Mouse (Mus musculus): ENCODE measurements around the gene Olfr12.

The Olfr12 gene

GRCm38 (mm10) chr1:92614516-92614915 is 3.1 kb upstream of the Olfr12 start:
- H3K4me1 ChIP-seq (replicated peaks; ENCODE audit: low read depth, low read length), result no peaks in the 10 kb centered on the region
- no peak overlapping the region for H3K4me3 ChIP-seq (replicated peaks; ENCODE audit: low read length)
- TF ChIP-seq NANOG (IDR thresholded peaks at IDR 0.05; ENCODE audit: borderline replicate concordance, low read length) (no peak), CTCF (conservative IDR thresholded peaks at IDR 0.05; ENCODE audit: low read length) (peak; percentile 35; the same call in 1 of the 2 replicates)
- H3K27me3 ChIP-seq (ENCODE audit: insufficient read depth, low read length), result peaks cover 26% of the 10 kb centered on the region
- H3K36me3 ChIP-seq (ENCODE audit: insufficient read depth, low read length), result no peaks in the 10 kb centered on the region
- H3K9me3 ChIP-seq (ENCODE audit: low read length), result no peaks in the 10 kb centered on the region

GRCm38 (mm10) chr1:92616046-92616445 is 1.5 kb upstream of the Olfr12 start:
- Histone ChIP-seq H3K4me3 (replicated peaks; ENCODE audit: low read length) (no peak overlapping the region), H3K9me3 (ENCODE audit: low read length) (no peaks in the 10 kb centered on the region), H3K36me3 (ENCODE audit: insufficient read depth, low read length) (no peaks in the 10 kb centered on the region), H3K27me3 (ENCODE audit: insufficient read depth, low read length) (peaks cover 23% of the 10 kb centered on the region), H3K4me1 (replicated peaks; ENCODE audit: low read depth, low read length) (no peaks in the 10 kb centered on the region)
- TF ChIP-seq CTCF (conservative IDR thresholded peaks at IDR 0.05; ENCODE audit: low read length) (no peak), POU5F1 (IDR thresholded peaks at IDR 0.05; ENCODE audit: borderline replicate concordance, low read length) (no peak), NANOG (IDR thresholded peaks at IDR 0.05; ENCODE audit: borderline replicate concordance, low read length) (no peak)

GRCm38 (mm10) chr1:92618360-92618759 is 772 bp downstream of the Olfr12 start:
- H3K4me3 ChIP-seq (replicated peaks; ENCODE audit: low read length), result no peak overlapping the region
- H3K4me1 ChIP-seq (replicated peaks; ENCODE audit: low read depth, low read length), result no peaks in the 10 kb centered on the region
- H3K27me3 ChIP-seq (ENCODE audit: insufficient read depth, low read length), result peaks cover 16% of the 10 kb centered on the region
- TF ChIP-seq CTCF (conservative IDR thresholded peaks at IDR 0.05; ENCODE audit: low read length) (no peak), NANOG (IDR thresholded peaks at IDR 0.05; ENCODE audit: borderline replicate concordance, low read length) (no peak)
- no peaks in the 10 kb centered on the region for H3K9me3 ChIP-seq (ENCODE audit: low read length)
- H3K36me3 ChIP-seq (ENCODE audit: insufficient read depth, low read length), result no peaks in the 10 kb centered on the region

- Histone ChIP-seq H3K27me3 (ENCODE audit: insufficient read depth, low read length) (no peaks in the 10 kb centered on the region), H3K4me3 (replicated peaks; ENCODE audit: low read length) (no peak overlapping the region), H3K36me3 (ENCODE audit: insufficient read depth, low read length) (no peaks in the 10 kb centered on the region), H3K4me1 (replicated peaks; ENCODE audit: low read depth, low read length) (no peaks in the 10 kb centered on the region), H3K9me3 (ENCODE audit: low read length) (no peaks in the 10 kb centered on the region)
- TF ChIP-seq POU5F1 (IDR thresholded peaks at IDR 0.05; ENCODE audit: borderline replicate concordance, low read length) (no peak), CTCF (conservative IDR thresholded peaks at IDR 0.05; ENCODE audit: low read length) (no peak), NANOG (IDR thresholded peaks at IDR 0.05; ENCODE audit: borderline replicate concordance, low read length) (no peak)
Measured at GRCm38 (mm10) chr1:92628227-92628626, 10.6 kb downstream of the Olfr12 start.

GRCm38 (mm10) chr1:92632196-92632595 is 14.6 kb downstream of the Olfr12 start:
- H3K27me3 ChIP-seq (ENCODE audit: insufficient read depth, low read length), result no peaks in the 10 kb centered on the region
- peaks cover 5% of the 10 kb centered on the region; the same call in 1 of the 2 replicates for H3K4me1 ChIP-seq (replicated peaks; ENCODE audit: low read depth, low read length)
- H3K36me3 ChIP-seq (ENCODE audit: insufficient read depth, low read length), result peaks cover 16% of the 10 kb centered on the region
- H3K9me3 ChIP-seq (ENCODE audit: low read length), result no peaks in the 10 kb centered on the region
- TF ChIP-seq POU5F1 (IDR thresholded peaks at IDR 0.05; ENCODE audit: borderline replicate concordance, low read length) (no peak), CTCF (conservative IDR thresholded peaks at IDR 0.05; ENCODE audit: low read length) (no peak), NANOG (IDR thresholded peaks at IDR 0.05; ENCODE audit: borderline replicate concordance, low read length) (no peak)
- no peak overlapping the region for H3K4me3 ChIP-seq (replicated peaks; ENCODE audit: low read length)

DNA sequence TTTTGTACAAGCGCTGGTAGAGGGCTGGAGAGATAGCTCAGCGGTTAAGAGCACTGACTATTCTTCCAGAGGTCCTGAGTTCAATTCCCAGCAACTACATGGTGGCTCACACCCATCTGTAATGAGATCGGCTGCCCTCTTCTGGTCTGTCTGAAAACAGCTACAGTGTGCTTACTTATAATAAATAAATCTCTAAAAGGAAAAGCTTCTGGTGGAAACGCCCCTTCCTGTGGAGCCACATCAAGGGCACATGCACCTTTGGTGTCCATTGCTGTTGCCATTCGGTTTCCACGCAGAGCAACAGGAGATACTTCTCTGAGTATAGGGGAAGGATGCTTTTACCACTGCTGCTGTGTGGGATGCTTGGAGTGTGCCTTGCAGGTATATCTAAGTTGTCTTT is 15.4 kb downstream of the Olfr12 start:
- H3K9me3 ChIP-seq (ENCODE audit: low read length), result no peaks in the 10 kb centered on the region
- no peaks in the 10 kb centered on the region for H3K27me3 ChIP-seq (ENCODE audit: insufficient read depth, low read length)
- no peak for TF ChIP-seq POU5F1 (IDR thresholded peaks at IDR 0.05; ENCODE audit: borderline replicate concordance, low read length)
- no peak for TF ChIP-seq CTCF (conservative IDR thresholded peaks at IDR 0.05; ENCODE audit: low read length)
- TF ChIP-seq NANOG (IDR thresholded peaks at IDR 0.05; ENCODE audit: borderline replicate concordance, low read length), result no peak
- H3K4me3 ChIP-seq (replicated peaks; ENCODE audit: low read length), result no peak overlapping the region
- peaks cover 23% of the 10 kb centered on the region for H3K36me3 ChIP-seq (ENCODE audit: insufficient read depth, low read length)
- H3K4me1 ChIP-seq (replicated peaks; ENCODE audit: low read depth, low read length), result peaks cover 5% of the 10 kb centered on the region; the same call in 1 of the 2 replicates

DNA sequence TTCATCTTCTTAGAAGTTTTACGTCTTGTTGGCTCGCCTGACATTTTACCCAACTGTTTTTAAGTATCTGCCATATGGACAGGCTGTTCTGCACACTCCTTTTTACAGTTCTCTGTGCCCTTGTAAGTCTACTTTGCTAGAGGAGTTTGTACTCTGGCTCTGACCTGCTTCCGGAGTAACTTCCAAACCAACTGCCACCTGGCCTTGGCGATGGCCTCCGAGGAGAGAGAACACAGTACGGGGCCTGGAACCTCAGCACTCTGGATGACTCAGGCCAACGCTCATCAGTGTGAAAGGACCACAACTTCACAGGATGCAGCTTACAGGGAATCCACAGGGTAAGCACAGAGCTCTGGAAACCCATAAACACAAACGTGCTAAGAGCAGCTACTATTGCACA is 16.1 kb downstream of the Olfr12 start:
- Histone ChIP-seq H3K27me3 (ENCODE audit: insufficient read depth, low read length) (no peaks in the 10 kb centered on the region), H3K9me3 (ENCODE audit: low read length) (no peaks in the 10 kb centered on the region), H3K4me1 (replicated peaks; ENCODE audit: low read depth, low read length) (peaks cover 10% of the 10 kb centered on the region), H3K4me3 (replicated peaks; ENCODE audit: low read length) (no peak overlapping the region), H3K36me3 (ENCODE audit: insufficient read depth, low read length) (peaks cover 31% of the 10 kb centered on the region)
- TF ChIP-seq CTCF (conservative IDR thresholded peaks at IDR 0.05; ENCODE audit: low read length) (no peak), NANOG (IDR thresholded peaks at IDR 0.05; ENCODE audit: borderline replicate concordance, low read length) (no peak), POU5F1 (IDR thresholded peaks at IDR 0.05; ENCODE audit: borderline replicate concordance, low read length) (no peak)

- Histone ChIP-seq H3K36me3 (ENCODE audit: insufficient read depth, low read length) (peaks cover 39% of the 10 kb centered on the region), H3K27me3 (ENCODE audit: insufficient read depth, low read length) (no peaks in the 10 kb centered on the region), H3K4me1 (replicated peaks; ENCODE audit: low read depth, low read length) (peaks cover 18% of the 10 kb centered on the region), H3K9me3 (ENCODE audit: low read length) (no peaks in the 10 kb centered on the region), H3K4me3 (replicated peaks; ENCODE audit: low read length) (no peak overlapping the region)
- TF ChIP-seq NANOG (IDR thresholded peaks at IDR 0.05; ENCODE audit: borderline replicate concordance, low read length), result no peak
- TF ChIP-seq POU5F1 (IDR thresholded peaks at IDR 0.05; ENCODE audit: borderline replicate concordance, low read length), result no peak
- no peak for TF ChIP-seq CTCF (conservative IDR thresholded peaks at IDR 0.05; ENCODE audit: low read length)
Measured at GRCm38 (mm10) chr1:92634569-92634968, 17.0 kb downstream of the Olfr12 start.

DNA sequence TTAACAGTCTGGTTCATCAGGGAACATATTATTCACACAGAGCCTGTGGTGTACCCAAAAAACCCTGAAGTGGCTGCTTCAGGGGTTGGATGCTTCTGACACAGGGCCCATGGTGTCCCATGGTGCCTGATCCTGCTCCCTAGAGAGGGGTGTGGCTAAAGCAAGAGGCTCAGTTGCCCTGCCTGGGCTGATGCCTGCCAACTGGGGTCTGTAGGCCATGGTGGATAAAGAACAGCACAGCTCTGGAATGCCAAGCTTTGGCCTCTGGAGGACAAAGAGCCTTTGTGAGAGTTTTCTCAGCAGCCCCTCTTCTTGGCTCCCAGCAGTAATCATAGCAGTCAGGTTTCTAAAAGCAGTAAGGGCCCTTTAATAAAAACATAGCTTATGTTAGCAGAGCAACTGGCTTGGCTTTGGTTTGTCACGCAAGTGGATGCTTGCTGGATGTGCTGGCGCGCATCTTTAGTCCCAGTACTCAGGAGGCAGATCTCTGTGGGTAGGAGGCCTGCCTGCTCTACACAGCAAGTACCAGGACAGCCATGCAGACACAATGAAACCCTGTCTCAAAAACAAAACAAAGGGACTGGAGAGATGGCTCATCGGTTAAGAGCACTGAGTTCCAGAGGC is 17.5 kb downstream of the Olfr12 start:
- Histone ChIP-seq H3K27me3 (ENCODE audit: insufficient read depth, low read length) (no peaks in the 10 kb centered on the region), H3K36me3 (ENCODE audit: insufficient read depth, low read length) (peaks cover 45% of the 10 kb centered on the region)
- TF ChIP-seq CTCF (conservative IDR thresholded peaks at IDR 0.05; ENCODE audit: low read length) (no peak), NANOG (IDR thresholded peaks at IDR 0.05; ENCODE audit: borderline replicate concordance, low read length) (no peak), POU5F1 (IDR thresholded peaks at IDR 0.05; ENCODE audit: borderline replicate concordance, low read length) (no peak)

More for the DNA sequence above, 17.5 kb downstream of the Olfr12 start:
- no peak overlapping the region for H3K4me3 ChIP-seq (replicated peaks; ENCODE audit: low read length)
- no peaks in the 10 kb centered on the region for H3K9me3 ChIP-seq (ENCODE audit: low read length)
- peaks cover 23% of the 10 kb centered on the region for H3K4me1 ChIP-seq (replicated peaks; ENCODE audit: low read depth, low read length)

Measured in E14TG2a.4 (cell line).